Mouse (Mus musculus): Measurements from ENCODE around the gene Camk2b.

Camk2b gene

DNA sequence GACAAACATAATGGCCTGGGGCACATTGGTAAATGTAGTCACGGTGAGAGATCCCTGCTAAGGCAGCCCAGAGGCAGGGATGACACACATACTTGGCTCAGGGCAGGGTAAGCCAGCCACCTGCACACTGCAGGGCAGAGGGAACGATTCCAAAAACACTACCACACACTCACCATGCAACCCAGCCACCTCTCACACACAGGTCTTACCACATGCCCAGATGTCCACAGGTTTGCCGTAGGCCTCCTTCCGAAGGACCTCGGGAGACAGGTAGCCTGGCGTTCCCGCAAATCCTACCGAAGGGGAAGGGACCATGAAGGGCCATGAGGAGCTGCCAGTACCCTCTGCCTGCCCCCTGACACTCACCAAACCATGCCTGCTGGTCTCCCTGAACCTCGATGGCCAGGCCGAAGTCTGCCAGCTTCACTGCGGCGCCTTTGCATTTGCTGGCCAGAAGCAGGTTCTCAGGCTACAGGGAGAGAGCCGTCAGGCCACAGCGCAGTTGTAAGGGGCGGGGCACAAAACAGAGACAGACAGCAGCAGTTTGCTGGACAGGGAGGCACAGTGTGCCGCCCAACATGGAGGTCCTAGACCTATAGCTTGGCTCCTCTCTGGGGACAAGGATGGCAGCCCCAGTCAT is 76.1 kb downstream of the Camk2b start:
- no peak for DNase-seq (ENCODE audit: low read depth in 1 of 2, low spot score in 2 of 2)

DNA sequence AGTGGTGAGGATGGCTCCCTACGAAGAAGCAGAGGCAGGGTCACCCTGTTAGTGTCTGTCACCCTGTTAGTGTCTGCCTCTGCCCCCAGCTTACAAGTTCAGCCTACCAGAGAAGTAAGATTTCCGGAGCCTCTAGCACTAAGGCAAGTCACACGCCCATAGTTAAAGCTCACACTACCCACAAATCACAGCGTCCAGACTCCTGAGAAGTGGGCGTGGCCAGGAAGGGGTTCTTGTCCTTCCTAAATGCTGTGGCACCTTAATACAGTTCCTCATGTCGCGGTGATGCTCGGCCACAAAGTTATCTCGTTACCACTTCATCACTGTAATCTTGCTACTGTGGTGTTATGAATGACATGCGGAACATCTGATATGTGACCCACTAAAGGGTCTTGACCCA is 78.0 kb downstream of the Camk2b start:
- no peak for DNase-seq (ENCODE audit: low read depth in 1 of 2, low spot score in 2 of 2)

DNA sequence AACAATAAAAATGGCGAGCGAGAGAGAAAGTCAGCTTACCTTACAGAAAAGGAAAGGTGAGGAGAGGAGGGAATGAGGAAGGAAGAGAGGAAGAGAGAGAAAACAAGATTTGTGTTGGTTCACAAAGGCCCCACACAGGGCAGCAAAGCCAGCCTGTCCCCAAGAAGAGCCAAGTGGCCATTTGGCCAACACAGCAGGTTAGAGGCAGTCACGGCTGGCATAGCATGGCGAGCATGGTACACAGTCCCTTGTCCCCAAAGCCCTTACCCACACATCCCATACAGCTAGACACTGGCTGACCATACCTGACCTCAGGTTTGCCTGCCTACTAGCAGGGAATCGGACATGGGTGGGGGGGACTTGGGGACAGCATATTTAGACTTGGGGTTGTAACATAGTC is 82.5 kb downstream of the Camk2b start:
- no peak for DNase-seq (ENCODE audit: low read depth in 1 of 2, low spot score in 2 of 2)

DNA sequence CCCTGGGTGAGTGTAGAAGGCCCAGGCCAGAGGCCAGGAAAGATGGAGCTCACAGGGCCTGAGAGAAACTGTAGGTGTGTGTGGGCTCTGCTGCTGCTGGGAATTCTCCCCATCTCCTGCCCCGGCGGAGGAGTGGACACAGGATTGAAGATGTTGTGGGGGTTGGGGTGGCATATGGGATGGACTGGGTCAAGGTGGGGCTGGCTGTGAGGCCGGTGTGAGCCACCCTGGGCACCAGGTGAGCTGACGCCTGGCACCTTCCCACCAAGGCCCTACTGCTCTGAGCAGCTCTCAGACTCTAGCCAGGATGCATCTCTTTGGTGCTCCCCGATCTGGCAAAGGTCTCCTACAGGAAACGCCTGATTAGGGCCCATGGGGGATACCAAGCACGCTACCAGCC is 84.8 kb downstream of the Camk2b start:
- no peak for DNase-seq (ENCODE audit: low read depth in 1 of 2, low spot score in 2 of 2)

DNA sequence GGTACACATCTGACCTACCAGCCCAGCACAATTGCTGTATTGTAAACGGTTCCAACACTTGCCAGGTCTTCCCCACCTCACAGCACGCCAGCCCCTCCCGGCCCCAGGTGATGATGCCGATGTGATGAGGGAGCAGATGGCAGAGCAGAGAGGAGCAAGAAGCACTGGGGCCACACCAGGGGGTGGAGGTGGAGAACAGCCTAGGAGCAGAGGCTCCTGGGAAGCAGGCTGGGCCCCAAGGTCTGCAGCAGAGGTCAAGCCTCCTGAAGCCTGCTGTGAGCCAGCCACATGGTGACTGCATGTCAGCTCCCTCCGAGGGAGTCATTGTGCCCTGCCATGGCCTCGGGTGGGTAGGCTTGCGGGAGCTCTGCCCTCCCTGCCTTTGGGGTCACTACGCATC is 85.6 kb downstream of the Camk2b start:
- no peak for DNase-seq (ENCODE audit: low read depth in 1 of 2, low spot score in 2 of 2)

DNA sequence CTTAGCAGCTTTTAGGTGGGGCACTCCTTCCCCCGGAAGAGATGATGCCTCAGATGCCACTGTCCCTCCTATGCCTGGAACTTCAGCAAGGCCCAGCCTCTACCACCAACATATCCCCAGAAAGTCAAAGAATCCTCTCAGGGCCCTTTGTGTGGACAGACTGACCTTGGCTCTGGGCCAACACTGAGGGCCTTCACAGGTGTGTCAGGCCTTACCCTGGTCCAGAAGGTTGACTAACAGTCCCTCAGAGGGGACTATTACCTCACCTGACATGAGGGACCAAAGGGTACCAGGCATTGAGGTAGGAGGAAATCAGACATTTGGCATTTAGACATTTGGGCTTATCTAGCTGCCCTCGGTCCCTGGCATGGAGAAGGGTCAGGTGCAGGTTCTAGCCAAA is 86.1 kb downstream of the Camk2b start:
- DNase-seq (ENCODE audit: low read depth in 1 of 2, low spot score in 2 of 2), result no peak

DNA sequence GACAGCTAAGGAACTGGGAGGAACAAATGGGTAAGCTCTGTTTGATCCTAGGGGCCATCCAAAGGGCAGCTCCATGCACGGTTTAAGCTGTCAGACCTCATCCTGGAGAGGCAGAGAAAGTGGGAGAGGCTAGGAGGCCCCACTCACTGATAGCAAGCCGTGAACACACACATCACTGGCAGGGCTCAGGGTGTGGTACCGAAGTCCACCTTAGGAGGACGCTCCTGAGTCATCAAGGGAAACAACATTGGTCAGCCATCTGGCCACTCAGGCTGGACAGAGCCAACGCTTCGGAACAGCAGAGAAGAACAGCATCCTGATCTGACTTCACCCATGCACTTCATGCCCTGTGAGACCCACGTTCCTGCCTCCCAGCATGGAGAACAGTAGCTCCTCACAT is 87.1 kb downstream of the Camk2b start:
- no peak for DNase-seq (ENCODE audit: low read depth in 1 of 2, low spot score in 2 of 2)

DNA sequence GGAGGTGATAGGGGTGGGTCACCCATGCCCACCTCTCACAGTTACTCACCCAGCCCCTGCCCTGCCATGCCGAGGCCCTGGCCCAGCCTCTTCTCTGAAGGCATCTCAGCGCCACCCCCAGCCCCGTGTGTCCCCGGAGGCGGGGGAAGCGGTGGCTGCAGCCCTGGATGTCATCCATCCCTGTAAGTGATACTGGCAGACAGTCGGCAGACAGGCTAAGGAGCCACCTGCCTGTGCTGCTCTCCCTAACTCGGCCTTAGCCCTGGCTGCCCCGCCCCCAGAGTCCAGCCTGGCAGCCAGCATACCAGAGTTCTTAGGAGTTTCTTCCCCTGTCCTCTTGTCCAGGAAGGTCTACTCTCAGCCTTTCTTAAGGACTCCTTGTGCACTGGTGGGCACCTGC is 90.1 kb downstream of the Camk2b start:
- no peak for DNase-seq (ENCODE audit: low read depth in 1 of 2, low spot score in 2 of 2)

DNA sequence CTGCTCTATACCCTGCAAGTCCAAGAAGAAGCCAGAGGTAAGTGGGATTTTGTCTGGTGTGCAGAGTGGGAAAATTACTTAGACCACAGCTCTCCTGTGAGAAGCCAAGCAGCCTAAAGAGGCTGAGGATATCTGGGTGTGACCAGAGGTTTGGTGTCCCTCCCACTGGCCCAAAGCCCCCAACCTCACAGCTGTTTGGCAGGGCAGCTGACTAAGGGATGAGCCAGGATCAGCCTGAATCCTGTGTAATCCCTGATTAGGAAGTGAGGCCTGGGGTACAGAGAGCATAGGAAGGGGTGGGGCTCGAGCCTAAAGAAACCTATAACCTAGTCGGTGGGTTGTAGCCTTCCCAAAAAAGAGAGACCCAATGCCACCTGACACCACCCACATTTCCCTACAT is 91.1 kb downstream of the Camk2b start:
- no peak for DNase-seq (ENCODE audit: low read depth in 1 of 2, low spot score in 2 of 2)

DNA sequence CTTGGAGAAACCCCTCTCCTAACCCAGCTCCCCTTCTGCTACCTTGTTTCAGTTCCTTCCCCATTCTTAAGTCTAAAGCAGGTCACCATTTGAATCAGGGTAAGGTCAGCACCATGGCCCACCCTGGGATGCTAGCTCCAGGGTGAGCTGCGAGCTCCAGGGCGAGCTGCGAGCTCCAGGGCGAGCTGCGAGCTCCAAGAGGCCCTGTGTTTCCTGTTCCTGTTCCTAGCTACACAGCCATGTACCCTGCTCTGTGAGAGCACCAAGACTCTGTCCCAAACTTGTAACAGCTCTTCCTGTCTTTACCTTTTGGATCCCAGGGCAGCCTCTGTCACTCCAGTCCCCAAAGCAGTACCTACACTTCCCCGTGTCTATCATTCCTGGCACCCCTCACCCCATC is 92.1 kb downstream of the Camk2b start:
- no peak for DNase-seq (ENCODE audit: low read depth in 1 of 2, low spot score in 2 of 2)

DNA sequence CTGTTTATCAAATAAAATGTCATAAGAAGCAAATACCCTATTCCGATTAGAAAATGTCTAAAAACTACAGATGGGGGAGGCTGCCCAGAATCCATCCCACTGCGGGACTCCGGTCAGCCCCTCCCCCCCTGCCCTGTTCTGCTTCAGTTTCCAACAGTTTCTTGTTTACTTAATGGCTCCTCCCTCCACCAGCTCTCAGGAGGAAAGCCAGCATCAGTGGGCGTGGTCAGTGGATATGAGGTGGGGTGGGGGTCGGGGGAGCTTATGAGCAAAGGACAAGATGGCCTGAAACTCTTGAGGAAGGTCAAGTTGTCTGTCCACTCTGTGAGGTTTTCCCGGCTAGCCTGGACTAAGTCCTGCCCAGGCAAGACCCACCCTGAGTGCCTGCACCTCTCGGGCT is 93.0 kb downstream of the Camk2b start:
- DNase-seq (ENCODE audit: low read depth in 1 of 2, low spot score in 2 of 2), result no peak

DNA sequence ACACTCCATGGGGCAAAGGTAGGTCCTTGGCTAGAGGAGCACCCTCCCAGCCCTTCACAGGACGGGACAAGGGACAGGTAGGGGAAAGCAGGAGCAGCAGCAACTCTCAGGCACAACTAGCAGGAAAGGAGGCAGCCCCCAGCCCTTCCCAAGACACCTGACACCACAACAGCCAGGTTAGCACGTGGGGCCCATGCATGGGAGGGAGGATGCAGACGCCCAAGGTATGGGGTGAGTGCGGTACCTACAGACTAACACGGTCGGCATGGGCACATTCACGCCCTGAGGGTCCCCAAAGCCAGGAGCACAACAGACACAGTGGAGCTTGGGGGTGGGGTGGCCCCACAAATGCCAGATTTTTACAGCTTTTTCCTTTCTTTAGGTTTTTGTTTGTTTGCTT is 95.0 kb downstream of the Camk2b start:
- DNase-seq (ENCODE audit: low read depth in 1 of 2, low spot score in 2 of 2), result no peak

DNA sequence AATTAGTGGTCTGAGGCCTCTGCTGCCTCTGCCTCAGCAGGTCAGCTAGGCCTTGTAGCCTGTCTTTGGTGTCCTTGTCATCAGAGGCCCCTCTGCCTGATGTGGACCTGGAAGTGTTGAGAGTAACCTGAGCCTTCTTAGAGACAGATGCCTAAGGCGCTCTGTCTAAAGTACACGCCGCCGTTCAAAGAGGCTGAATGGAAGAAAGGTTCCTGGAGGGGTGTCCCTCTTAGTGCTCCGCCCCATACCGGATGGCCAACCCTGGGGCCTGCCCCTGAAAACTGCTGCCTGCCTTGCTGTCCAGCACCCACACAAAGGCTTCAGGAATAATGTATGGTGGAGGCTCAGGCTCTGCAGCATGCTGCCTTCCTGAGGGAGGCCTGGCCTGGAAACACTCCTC is 97.9 kb downstream of the Camk2b start:
- no peak for DNase-seq (ENCODE audit: low read depth in 1 of 2, low spot score in 2 of 2)

DNA sequence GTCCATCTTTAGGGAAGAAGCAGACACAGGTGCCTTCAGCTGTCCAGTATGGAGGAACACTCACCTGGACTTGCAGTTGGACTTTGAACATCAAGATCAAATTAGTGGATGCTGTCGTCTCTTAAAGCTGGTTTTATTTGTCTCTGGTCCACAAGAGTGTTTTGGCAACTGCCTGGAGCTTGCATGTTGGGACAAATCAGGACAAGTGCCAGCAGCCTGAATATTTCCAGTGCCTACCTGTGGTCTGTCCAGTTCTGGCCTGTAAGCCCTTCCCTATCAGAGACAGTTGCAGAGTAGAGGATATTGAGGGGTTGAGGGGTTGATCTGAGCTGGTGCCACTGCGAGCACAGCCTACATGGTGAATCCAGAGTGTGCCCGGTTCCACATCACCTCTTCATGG is 99.4 kb downstream of the Camk2b start:
- no peak for DNase-seq (ENCODE audit: low read depth in 1 of 2, low spot score in 2 of 2)

DNA sequence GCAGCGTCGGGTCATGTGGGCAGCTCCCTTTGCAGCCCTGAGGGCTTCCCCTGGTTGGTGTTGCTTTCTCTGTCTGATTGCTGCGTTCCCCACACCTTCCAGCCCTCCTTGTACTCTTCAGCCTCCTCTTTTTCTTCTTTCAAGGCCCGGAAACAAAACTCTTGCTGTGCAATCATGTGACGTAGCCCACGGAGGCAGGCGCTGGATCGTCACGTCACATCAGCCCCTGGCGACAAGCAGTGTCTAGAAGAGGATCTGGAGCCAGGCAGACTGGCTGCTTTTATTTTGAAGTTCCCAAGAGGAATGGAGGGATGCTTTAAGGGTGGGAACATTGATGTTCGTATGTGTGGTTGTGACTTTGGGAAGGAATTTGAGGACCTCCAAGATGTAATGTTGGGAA is 100.3 kb downstream of the Camk2b start:
- DNase-seq (ENCODE audit: low read depth in 1 of 2, low spot score in 2 of 2), result no peak

DNA sequence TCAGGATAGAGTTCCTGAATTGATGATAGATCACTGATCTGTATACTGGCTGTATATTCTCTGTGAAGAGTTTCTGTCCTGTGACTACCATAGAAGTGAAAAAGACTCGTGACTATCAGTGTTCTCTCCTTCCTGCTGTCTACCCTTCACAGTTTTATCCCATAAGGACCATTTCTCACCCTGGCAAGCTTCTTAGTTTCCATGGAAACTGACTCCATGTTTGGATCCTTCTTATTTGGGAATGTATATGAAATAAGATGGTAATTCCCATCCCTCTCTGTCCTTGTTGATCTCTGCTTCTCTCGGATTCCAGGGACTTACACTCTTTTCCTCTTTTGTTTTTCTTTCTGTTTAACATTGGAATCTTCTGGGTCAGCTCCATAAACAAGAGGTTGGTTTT is 106.1 kb downstream of the Camk2b start:
- DNase-seq (ENCODE audit: low read depth in 1 of 2, low spot score in 2 of 2), result no peak

DNA sequence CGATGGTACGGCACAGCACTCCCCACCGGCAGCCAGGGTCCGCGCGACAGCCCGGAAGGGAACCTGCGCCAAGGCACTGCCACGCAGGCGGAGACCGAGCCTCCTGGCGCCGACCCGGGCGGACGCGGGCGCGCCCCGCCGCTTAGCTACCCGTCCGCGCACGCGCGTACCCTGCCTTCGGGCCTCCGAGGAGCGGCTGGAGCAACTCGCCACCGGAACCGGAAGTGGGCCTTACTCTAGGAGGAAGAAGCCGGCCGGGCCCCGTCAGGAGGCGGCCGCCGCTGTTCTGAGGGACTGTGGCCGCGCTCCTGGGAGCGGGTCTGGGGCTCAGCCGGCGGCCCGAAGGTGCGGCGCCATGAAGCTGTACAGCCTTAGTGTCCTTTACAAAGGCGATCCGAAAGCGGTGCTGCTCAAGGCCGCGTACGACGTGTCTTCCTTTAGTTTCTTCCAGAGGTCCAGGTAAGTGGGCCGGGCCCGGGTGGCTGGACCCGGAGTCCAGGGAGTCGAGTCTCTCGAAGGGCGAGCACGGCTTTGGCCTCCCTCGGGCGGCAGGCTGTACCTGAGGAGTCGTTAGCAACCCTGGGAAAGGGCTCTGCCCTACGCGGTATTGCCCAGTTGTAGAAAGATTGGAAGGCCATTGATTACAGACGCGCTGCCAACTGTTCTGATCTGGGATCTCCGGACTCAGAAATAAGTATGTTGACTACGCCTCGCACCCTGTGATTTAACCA is 110.5 kb downstream of the Camk2b start, which contains the start of gene Ykt6:
Ykt6 (plus strand) TSS at position 148 of the 731 bp plus-strand sequence.
- DNase-seq (ENCODE audit: low read depth in 1 of 2, low spot score in 2 of 2), result peak; percentile 82 to 86

DNA sequence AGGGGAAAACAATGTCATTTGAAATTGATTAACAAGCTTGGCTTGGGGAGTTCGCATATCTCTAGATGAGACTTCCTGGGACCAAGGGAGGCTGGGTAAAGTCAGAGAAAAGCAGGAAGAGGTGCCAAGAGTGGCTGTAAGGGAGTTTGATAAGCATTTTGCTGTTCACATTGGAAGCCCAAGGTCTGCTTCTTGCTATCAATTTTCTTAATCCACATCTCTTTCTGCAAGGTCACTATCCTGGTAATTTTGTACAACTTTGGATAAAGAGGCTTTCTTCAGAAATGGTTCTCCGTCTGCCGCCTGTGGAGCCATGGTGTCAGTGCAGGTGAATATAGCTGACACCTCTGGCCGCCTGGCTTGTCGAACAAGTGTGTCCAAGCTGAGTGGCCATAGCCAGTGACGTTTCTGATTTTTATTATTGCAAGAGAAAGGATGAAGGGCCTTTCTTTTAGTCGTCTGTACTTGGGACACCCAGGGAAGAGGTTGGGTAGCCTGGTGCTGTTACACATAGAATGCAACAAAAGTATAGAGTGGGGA is 111.1 kb downstream of the Camk2b start:
- peak in 1 of 2 experiments; percentile 8 for DNase-seq (ENCODE audit: low read depth in 1 of 2, low spot score in 2 of 2)

DNA sequence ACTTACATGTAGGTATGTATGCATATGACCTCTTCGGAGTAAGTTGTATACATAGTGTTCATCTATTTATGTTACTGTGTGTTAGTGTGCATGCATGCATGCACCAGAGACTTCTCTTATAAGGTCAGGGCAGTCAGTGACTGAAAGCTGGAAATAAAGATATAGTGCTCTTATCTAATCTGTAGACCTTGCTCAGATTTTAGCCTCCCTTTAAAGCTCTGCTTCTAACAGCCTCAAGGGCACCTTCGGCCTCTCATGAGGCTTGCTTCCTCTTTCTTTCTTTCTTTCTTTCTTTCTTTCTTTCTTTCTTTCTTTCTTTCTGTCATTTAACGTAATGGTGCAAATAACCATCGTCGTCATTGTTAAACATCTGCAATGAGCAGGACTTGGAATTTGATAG is 111.7 kb downstream of the Camk2b start:
- no peak for DNase-seq (ENCODE audit: low read depth in 1 of 2, low spot score in 2 of 2)

DNA sequence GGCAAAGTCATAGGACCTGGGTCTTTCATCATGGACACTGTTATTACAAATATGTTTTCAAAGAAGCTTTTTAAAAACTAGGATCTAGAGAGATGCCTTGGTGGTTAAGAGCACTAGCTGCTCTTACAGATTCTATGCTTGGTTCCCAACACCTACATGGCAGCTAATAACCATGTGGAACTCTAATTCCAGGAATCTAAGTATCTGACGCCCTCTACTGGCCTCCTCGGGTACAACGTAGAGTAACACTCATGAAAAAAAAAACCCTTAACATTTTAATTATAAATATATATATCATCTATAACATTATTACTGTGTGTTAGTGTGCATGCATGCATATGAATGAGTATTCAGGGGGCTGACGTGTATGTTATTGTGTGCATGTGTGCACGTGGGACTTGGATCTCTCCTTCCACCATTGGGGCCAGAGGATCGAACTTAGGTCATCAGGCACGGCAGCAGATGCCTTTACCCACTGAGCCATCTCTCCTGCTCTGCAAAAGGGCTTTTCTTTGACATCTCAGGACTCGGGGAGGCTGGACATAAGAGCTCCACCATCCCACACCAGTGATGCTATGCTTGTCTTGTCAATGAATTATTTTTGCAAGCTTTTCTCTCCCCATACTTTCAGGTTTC is 112.9 kb downstream of the Camk2b start:
- no peak for DNase-seq (ENCODE audit: low read depth in 1 of 2, low spot score in 2 of 2)

DNA sequence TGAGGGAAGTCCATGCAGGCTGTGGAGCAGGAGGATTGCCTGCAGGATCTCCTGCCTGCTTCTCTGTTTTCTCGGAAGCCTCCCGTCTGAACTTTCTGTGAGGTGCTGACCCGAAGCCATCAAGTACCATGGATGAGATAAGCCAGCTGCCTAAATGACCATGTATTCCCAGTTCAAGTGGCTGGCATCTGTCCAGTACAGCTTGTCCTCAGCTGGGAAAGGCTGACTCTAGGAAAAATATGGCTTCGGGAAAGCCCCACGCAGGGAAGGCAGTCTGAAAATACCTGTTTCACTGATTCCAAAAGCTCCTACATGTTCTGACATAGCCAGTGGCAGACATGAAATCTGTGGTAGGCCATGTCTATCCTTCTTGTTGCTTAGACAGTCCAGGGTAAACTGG is 113.7 kb downstream of the Camk2b start:
- no peak for DNase-seq (ENCODE audit: low read depth in 1 of 2, low spot score in 2 of 2)

All from monocyte, adult 2 months (primary cell).